Mouse (Mus musculus) retina, embryonic 14.5 days (tissue): ENCODE data around the gene Gm11239.
"Not testable (repeated sequence)": the region's sequence is repeated elsewhere in the genome, so short reads cannot be mapped to it uniquely, and the experiment has no call there.

Experiments used
- DNase-seq: peaks from one replicate; pipeline ENCODE4 v3.0.0-alpha.2; 2015; ENCODE audit warnings: low spot score

The Gm11239 gene

DNA sequence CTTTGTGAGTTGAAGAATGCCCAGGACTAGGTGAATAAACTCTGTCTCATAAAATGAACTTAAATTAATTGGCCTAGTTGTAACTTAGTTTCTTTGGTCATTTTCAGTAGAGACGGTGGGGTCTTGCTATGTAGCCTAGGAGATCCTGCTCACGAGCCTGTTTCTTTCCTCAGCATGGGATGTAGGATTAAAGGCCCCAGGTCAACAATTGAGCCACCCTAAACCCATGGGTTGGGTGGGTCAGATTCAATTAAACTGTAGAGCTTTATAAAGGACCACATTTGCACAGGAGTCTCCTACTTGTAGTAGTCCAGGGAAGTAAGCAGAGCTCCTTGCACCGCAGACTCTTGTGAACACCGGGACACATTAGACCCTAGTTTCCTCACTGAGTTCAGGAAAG, at the start of gene Gm11239:
Gene Gm11239 (plus strand): TSS at position 301 of the 400 bp plus-strand sequence.
- DNase-seq, result not testable (repeated sequence)

DNA sequence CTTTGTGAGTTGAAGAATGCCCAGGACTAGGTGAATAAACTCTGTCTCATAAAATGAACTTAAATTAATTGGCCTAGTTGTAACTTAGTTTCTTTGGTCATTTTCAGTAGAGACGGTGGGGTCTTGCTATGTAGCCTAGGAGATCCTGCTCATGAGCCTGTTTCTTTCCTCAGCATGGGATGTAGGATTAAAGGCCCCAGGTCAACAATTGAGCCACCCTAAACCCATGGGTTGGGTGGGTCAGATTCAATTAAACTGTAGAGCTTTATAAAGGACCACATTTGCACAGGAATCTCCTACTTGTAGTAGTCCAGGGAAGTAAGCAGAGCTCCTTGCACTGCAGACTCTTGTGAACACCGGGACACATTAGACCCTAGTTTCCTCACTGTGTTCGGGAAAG, 45.5 kb upstream of the Gm11239 start, which contains the start of gene Gm11237:
Gene Gm11237 (plus strand): TSS at position 301 of the 400 bp plus-strand sequence.
- DNase-seq, result not testable (repeated sequence)

- DNase-seq, result not testable (repeated sequence)
Observed at GRCm38 (mm10) chr4:73637821-73638220, 30.3 kb upstream of the Gm11239 start, which contains the start of gene Gm11236. Gene Gm11236, plus strand, starts transcription at chr4:73638121.

DNA sequence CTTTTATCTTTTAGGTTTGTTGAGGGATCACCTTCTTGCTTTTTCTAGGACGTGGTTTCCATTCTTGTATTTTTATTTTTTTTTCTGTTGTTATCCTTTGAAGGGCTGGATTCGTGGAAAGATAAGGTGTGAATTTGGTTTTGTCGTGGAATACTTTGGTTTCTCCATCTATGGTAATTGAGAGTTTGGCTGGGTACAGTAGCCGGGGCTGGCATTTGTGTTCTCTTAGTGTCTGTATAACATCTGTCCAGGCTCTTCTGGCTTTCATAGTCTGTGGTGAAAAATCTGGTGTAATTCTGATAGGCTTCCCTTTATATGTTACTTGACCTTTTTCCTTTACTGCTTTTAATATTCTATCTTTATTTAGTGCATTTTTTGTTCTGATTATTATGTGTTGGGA, 6.3 kb upstream of the Gm11239 start:
- DNase-seq, result not testable (repeated sequence)

DNA sequence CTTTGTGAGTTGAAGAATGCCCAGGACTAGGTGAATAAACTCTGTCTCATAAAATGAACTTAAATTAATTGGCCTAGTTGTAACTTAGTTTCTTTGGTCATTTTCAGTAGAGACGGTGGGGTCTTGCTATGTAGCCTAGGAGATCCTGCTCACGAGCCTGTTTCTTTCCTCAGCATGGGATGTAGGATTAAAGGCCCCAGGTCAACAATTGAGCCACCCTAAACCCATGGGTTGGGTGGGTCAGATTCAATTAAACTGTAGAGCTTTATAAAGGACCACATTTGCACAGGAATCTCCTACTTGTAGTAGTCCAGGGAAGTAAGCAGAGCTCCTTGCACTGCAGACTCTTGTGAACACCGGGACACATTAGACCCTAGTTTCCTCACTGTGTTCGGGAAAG, 15.1 kb downstream of the Gm11239 start, which contains the start of gene Gm428:
Gene Gm428 (plus strand): TSS at position 301 of the 400 bp plus-strand sequence.
- DNase-seq, result not testable (repeated sequence)

- no peak for DNase-seq
Observed at GRCm38 (mm10) chr4:73718761-73719160, 50.6 kb downstream of the Gm11239 start.

GRCm38 (mm10) chr4:73719819-73720218, 51.7 kb downstream of the Gm11239 start:
- no peak for DNase-seq
